Mouse (Mus musculus) layer of hippocampus, adult 11-12 months (tissue): ENCODE results near the gene Secisbp2.

Experiments
- DNase-seq: peaks from one replicate; pipeline ENCODE4 v3.0.0; 2022; ENCODE audit warnings: low spot score

The Secisbp2 gene

DNA sequence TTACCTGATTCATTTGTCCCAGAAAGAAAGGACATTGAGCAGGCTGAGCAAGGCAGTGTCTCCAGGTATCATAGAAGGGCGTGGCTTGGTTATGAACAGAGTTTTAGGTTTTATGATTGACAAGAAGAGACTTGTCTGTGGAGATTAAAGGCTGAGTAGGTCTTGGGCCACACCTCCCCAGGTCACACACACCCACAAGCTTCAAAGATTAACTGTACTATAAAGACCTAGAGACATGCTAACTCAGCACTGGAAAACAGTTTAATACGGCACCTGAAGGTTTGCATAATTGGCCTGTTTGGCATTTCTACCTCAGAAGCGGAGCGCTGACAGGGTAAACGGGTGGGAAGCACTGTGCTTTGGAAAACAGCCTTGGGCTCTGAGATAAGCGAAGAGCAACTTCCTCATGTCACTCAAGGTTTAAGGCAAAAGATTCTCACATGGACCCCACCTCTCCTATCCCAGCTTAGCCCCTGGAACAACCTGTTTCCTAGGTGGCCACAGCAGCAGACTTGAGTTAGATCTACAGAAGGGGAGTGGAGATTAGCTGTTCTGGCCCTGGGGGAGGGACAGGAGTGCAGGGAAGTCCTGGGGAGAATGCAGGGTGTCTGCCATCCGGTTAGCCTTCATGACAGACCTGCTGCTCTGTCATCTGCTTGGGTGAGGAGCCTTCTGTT lies 33.9 kb downstream of the Secisbp2 start:
- no peak for DNase-seq

DNA sequence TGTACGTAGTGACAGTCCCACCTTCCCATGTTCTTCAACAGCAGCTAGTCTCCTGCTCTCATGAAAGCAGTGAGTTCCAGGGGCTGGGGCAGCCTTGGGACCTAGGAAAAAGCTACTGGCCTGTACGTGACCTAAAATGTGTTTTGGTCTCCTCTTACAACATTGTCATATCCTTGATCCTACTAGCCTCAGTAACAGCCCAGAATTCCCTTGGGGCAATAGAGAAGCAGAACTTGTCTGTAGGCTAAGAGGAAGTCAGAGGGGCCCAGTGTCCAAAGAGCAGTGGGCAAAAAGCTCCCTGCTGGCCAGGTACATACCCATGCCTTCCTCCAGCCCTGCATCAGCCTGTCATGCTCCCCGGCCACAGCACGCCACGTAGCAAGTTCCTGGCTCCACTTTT lies 35.5 kb downstream of the Secisbp2 start:
- DNase-seq, result no peak

DNA sequence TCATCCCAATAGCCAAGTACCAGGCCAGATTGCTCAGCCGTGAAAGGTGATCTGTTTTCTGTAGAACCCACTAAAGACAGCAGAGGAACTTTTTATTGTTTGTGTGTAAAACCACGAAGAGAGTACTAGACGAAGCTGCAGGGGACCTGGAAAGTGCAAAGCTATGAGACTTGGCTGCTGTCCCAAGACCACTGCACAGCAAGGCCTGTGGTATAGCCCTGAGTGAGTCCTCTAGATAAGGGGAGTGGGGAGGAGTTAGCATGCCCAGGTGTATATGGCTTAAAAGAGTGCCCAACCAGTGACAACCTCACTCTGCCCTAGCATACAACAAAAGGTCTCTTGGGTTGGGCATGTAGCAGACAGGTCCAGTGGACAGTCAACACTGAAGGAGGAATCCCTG lies 37.2 kb downstream of the Secisbp2 start:
- DNase-seq, result no peak

DNA sequence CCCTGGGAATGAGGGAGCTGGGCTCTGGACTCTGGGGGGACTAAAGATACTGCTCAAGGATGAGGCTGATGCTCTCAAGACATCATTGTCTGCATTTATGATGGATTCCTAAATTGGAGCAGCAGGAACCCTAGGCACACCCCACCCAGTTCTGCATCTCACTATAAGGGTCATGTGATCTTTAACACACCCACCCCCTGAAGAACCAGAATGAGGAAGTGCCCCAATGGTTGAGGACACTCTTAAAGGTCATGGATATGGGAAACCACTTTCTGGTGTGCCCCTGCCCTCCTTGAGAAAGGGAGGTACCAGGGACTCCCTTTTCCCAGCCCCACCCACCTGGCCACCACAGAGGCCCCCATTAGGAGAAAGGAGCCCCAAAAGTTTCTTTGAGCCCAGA lies 45.0 kb downstream of the Secisbp2 start:
- DNase-seq, result no peak

DNA sequence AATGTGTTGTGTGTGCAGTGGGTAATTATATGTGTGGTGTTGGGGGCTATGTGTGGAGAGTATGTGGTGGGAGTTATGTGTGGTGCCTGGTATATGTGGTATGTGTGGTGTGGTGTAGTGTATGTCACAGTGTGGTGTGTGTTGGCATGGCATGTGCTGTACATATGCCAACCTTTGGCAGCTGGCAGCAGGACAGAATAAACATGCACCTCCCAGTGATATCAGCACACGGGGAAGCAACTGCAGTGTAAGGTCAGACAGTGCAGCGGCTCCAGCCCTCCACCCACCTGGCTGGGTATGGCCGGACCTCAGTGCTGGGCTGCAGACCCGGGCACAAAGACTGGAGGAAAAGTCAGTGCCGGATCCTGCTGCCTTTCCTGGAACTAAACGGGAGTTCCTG lies 46.0 kb downstream of the Secisbp2 start:
- DNase-seq, result no peak

DNA sequence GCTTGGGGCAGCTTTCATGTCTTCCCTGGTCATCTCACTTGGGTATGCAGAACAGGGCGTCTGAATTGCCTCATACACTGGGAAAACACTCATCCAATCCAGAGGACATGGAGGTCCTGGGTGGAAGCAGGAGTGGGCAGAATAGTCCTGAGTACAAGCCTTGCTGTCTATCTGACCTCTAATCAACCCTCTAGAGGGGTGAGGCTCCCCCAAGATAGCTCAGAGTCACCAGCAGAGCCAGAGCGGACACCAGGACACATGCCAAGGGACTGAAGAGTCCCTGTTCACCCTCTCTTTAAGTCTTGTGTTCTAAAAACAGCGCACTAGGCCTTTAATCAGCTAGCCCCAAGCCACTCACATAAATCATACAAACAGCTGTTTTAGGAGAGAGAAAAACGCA lies 46.4 kb downstream of the Secisbp2 start:
- no peak for DNase-seq

DNA sequence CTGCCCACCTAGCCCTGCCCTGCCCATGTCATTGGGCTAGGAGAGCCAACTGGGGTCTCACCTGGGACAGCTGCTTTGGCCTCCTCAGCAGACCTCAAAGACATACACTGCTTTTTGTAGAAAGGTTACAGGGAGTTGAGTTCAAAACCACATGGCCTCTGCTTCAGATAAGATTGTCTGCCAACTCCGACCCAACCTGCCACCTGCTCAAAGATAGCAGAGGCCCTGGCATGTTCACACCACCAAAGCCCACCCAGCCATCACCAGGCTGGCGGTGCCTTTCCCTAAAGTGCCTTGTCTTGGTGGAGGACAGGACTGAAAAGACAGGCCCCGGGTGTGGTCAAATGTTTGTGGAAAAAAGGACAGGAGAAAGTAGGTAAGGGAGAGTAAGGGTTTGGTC lies 46.8 kb downstream of the Secisbp2 start:
- DNase-seq, result no peak

DNA sequence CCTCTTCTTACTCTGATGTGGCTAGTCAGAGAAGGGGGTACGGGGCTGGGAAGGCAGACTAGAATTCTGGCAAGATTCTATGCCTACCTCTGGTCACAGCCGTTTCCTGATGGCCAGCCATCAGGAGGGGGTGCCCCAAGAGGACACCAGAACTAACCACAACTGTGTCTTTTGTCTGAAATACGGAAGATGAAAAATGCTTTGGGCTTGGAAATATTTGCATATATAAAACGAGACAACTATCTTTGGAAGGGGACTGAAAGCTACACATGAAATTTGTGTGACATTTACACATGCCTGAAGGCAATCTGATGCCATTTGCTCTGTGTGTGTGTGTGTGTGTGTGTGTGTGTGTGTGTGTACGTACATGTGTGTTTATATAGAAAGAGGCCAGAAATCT lies 52.4 kb downstream of the Secisbp2 start:
- no peak for DNase-seq

DNA sequence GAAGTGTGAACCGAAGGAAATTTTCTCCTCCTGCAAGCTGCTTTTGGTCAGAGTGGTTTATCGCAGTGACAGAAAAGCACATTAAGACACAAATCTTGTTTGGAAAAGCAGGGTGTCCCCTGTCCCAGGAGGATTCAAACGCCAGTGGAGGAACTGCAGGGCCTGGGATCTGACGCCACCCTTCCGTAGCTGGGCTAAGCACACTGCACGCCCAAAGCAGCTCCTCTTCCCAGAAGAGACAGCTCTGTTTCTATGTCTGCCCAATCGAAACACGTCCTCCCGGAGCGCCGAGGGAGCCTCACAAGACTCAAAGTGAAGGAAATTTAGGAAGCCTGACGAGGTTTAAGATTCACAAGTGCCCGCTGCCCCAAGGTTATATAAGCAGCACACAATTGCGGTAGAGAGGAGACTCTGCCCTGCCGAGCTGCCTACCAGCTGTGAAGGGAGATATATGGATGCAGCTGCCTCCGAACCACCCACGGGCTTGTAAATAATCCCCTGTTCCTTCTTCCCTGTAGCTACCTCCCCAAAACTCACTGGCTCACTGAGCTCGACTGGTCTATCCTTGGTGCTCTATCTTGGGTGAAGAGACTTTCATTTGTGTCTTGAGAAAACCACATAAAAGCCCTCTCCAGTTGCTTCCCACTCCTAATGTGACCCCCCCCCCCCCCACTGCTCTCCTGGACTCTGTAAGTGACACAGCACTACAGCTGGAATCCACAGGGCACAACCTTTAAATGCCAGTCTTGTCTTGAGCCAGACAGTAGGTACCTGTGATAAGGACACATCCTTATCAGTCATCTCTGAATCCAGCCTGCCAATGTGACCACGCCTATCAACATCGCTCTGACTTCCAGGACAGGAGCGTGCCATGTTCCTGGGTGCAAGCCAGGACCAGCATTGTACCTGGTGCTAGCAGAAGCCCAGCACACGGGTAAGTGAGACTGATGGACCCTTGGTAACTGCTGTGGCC lies 54.7 kb downstream of the Secisbp2 start:
- no peak for DNase-seq

DNA sequence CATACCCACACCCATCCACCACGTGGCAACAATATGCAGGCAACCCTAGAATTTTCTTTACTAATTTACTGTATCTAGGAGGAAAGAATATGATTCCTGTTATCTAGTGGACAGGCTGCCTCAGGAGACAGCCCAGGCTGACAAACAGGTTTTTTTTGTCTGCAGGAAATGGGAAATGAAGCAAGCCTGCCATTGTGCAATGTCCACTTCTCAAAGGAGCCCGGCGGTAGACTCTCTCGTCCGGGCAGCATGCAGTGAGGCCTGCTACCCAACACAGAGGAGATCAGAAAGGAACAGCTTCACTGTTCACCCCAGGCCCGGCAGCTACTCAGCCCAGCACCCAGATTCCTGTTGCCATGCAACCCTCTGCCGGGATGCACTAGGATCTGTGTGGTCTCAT lies 59.2 kb downstream of the Secisbp2 start:
- DNase-seq, result peak; percentile 46

DNA sequence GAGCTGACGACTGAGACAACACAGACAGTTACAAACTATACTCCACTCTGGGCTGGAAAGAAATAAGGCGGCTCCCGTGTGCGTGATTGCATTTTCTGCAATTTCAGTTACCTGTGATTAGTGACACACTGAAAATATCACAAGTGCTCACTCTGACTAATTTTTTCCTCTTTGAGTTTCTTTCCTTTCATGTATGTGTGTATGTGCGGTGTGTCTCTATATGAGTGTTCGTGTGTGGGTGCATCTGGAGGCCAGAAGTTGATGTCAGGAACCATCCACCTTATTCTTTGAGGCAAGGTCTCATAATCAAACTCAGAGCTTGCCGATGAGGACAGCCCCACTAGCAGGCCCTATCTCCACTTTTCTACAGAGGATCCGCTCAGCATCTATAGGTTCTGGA lies 60.5 kb downstream of the Secisbp2 start:
- DNase-seq, result no peak

DNA sequence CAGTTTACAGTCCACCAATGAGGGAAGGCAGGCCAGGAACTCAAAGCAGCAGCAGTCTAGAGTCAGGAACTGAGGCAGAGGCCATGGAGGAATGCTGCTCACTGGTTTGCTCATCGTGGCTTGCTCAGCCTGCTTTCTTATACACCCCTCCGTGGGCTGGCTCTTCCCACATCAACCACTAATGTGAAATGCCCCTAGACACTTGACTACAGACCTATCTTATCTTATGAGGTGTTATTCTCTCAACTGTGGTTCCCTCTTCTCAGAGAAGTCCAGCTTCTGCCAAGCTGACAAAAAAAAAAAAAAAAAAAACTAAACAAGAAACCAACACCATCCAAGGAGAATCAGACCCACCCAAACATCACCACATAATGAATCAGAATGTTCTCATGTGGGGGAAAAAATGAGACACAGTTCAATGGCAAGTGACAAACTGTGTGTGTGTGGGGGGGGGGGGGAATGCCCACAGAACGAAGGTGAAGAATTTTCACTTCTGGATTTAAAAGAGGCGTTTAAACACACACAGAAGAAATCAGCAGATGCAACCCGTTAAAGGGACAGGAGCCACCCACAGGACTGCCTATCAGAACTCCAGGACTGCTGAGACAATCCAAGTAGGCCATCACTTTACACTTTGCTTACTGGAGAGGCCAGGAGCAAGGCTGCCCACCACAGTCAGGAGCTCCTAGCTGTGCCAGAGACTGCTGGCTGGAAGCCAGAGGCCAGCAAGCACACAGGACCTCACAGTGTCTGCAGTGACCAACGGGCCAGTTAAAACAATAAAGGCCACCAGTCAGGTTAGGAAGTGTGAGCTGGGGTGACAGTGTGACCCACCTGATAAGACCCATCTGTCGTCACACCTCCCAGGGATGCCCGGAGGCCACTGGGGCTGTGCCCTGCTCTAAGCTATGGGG lies 65.1 kb downstream of the Secisbp2 start:
- no peak for DNase-seq

DNA sequence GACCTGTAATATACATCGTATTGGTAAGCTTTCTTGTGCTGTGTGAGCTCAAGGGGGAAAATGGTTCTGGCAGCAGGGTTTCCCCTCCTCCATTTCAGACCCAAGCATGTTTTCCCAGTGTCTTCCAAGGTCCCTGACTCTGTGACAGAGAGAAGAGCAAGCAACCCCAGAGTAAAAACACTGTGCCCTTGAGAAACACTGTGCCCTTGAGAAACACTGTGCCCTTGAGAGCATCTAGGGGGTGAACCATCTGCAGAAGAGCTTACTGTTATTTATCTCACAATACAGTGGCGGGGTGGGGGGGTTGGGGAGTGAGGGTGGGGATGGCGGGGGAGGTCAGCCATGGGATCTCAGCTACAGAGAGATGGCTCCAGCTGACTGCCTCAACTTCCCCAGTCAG lies 67.8 kb downstream of the Secisbp2 start:
- DNase-seq, result no peak

DNA sequence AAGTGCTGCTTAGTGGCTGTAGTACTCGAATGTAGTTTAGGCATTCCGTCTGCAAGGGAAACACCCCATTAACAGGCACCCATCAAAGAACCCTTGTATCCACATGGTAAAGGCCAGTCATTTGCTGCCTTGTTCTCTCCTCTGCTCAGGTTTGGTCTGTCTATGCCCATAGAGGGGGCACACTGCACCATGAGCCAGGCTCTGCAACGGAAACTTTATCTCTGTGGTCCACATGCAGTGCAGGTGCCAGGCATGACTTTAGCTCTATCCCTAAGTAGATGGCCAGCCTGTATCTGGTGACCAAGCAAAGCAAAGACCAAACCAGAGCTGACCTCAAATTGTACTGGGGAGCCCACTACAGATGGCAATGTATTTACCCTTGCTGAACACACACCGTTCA lies 69.1 kb downstream of the Secisbp2 start:
- DNase-seq, result no peak

DNA sequence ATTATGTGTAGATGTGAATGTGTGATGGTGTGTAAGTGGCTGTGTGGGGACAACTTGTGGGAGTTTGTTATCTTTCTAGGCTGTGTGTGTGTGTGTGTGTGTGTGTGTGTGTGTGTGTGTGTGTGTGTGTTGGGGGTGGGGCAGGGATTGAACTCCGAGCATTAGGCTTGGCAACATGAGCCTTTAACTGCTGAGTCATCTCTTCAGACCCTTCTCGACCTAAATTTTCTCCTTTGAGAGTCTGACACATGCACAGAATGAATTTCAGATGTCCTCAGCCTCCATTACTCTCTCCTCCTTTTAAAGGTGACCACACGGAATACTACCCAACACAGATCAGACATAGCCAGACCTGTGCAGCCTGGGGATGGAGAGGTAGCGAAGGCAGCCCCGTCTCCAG lies 71.6 kb downstream of the Secisbp2 start:
- DNase-seq, result no peak

DNA sequence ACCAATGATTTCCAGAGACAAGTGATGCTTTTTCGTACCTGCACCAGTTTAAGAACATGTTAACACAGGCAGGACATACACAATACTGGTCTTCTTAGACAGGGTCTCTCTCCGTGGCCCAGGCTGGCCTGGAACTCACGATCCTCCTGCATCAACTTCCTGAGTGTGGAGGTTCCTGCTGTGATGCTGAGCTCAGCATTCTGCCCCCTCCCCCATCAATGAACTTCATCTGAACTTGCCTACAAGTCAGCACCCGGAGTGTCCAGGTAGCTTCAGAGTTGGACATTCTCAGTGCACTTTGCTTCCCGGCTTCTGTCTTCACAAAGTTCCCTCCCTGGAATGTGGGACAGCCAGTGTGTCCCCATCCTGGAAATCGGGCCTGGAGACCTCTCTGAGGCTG lies 73.1 kb downstream of the Secisbp2 start:
- no peak for DNase-seq

DNA sequence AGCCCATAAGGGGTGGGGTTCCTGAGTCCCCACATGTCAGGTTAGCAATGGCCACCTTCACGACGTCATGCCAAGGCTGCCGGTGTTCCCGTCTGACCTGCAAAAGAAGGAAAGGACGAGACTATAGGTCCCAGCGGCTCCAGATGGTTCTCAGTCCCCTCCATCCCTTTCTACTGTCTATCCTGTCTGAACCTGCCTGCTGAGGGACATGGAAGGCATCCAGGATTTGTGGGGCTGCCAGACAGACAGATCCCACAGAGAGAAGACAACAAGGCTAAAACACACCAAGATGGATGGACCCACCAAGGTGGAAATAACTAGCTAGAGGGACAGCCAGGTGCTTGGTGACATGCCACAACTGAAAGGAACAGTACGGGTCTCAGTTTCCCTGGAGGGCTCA lies 73.9 kb downstream of the Secisbp2 start:
- no peak for DNase-seq

DNA sequence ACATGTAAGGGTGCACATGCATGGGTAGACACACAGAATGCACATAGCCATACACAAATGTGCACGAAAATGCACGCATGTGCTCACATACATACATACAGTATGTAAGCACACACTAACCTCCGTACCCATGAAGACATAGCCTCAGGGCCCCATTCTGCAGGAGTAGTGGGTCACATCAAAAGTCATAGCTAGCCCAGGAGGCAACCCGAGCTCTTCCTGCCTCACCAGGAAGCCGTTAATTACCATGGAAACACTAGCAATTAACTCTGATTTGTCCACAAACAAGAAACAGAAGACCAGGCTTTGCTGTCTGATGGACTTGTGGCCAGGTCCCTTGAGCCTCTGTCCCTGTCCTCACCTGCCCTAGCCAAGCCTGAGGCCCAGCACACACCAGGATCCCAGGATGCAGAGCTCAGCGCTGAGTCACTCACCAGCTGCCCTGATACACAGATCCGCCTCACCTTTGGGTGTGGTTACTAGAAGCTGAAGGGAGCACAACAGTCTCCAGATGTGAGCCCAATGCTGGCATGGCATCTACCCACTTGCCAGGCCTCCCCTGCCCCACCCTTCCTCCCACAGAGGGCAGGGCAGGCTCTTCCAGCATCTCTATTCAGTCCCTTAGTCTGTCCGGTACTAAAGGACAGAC lies 74.6 kb downstream of the Secisbp2 start:
- DNase-seq, result no peak

DNA sequence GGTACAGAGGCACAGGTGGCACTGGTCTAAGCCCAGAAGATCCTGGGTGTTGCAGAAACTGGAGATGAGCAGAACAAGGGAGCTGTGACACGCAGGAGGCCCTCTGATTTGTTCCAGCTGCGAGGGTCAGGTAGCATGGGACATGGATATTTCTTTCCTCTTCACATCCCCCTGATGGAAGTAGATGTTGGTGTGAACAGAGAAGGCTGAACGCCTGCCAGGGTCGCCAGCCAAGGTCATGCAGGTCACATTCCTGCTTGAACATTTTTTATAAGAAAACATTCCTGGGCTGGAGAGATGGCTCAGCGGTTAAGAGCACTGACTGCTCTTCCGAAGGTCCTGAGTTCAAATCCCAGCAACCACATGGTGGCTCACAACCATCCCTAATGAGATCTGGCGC lies 75.9 kb downstream of the Secisbp2 start:
- DNase-seq, result no peak

DNA sequence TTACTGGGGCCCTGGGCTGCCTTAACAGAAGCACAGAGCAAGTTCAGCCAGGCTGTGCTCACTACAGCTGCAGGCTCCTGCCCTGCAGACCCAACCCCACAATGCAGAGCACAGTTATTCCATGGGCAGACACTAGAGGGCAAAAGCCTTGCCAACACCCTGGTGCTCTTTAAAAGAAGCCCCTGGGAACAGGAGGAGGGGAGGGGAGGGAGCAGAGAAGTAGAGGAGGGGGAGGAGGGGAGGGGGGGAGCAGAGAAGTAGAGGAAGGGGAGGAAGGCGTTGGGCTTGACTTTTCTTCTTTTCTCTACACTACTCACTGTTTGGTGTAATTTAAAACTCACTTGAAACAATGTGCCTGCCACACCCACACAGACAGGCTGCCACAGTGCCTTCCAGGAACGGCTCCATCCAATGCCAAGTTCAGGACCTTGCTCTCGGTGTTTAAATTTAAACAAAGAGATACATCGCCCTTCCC lies 78.4 kb downstream of the Secisbp2 start:
- DNase-seq, result no peak

DNA sequence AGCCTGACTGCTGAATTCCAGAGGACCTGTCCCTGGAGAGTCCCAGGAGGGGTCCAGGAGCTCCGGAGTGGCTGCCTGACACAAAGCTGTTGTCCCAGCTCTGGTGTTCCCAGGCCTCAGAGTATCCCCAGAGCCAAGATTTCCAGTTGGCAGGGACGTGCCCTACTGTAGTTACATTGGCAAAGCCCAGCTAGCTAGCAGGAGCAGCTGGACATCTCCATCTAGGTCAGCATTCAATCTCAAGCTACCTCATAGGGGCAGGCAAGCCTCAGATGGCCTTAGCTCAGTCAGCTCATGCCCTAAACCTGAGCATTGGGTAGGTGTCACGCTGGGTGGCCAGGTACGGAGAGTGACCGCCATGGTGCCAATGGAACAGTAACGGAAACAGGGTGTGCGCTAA lies 80.0 kb downstream of the Secisbp2 start:
- no peak for DNase-seq
